Mouse (Mus musculus): ENCODE measurements around the gene Stap2.

- no peak for TF ChIP-seq TAL1 (IDR thresholded peaks at IDR 0.05; ENCODE audit: low read length)
- TF ChIP-seq GATA1 (IDR thresholded peaks at IDR 0.05; ENCODE audit: low read length), result no peak
Observed at GRCm38 (mm10) chr17:56027801-56028441, 22.5 kb upstream of the Stap2 start.
